Mouse (Mus musculus) A20 (cell line): Measurements from ENCODE around the gene Ddx27.

Source experiments
- DNase-seq: peaks from one replicate; pipeline ENCODE4 v3.0.0-alpha.2; 2011; ENCODE audit warnings: low read depth, low spot score

Ddx27 gene

DNA sequence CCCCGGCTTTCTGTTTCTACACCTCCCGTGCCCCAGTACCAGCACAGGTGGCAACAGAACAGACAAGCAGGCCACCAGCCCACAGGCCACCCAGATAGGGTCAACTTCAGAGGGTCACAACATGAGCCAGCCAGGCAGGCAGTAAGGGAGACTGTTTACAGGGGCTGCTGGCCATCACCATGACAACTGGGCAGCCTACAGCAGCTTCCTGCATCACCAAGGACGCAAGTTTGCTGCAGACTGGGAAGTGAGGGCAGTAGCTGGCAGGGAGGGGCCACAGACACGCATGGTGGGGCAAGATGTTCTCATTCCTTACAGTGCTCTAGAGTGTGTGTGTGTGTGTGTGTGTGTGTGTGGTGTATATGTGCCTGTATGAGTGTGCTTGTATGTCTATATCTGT, 66.6 kb downstream of the Ddx27 start:
- no peak for DNase-seq
